Mouse (Mus musculus): Measurements from ENCODE around the gene Tead4.

- TF ChIP-seq USF1 (IDR thresholded peaks at IDR 0.05; ENCODE audit: low read depth) (no peak), FOSL1 (IDR thresholded peaks at IDR 0.05; ENCODE audit: insufficient read depth, low read length, poor library complexity, severe bottlenecking) (no peak), CTCF (IDR thresholded peaks at IDR 0.05; ENCODE audit: control insufficient read depth, insufficient read depth, insufficient read length) (no peak), MAX (IDR thresholded peaks at IDR 0.05) (no peak)
These were observed 47.5 kb downstream of the Tead4 start for GRCm38 (mm10) chr6:128253111-128253510.

All from C2C12 (cell line).